Mouse (Mus musculus): ENCODE measurements around the gene Rspo3.
A peak's percentile ranks its signal among the peaks of the same experiment; 100 is the strongest.

Gene Rspo3

GRCm38 (mm10) chr10:29535546-29536260, at the start of gene Rspo3:
Rspo3 (minus strand) TSS chr10:29535867.
- peak; percentile 70 for DNase-seq (ENCODE audit: low spot score)

GRCm38 (mm10) chr10:29581940-29582339, 46.3 kb upstream of the Rspo3 start:
- no peak for DNase-seq (ENCODE audit: low spot score)

GRCm38 (mm10) chr10:29581476-29581875, 45.8 kb upstream of the Rspo3 start:
- DNase-seq (ENCODE audit: low spot score), result no peak

- DNase-seq (ENCODE audit: low spot score), result no peak
Observed at GRCm38 (mm10) chr10:29555983-29556382, 20.3 kb upstream of the Rspo3 start.

- no peak for DNase-seq (ENCODE audit: low spot score)
Observed at GRCm38 (mm10) chr10:29554365-29554764, 18.7 kb upstream of the Rspo3 start.

DNA sequence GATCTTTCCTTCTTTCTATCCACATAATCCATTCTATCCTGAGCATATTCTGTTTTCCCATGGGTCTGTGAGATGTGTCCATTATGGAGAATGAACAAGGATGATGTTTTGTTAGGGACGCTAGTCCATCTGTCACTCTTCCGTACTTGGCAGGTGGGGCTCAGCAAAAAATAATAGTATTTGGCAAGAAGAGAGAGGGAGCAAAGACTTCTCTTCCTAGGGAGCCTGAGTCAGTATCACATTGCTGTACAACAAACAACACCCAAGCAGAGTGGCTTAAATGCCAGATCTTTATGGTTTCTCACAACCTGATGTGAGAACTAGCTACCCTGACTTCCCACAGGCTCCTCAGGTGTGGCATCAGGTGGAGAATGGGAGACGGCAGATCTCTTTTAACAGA, 7.3 kb upstream of the Rspo3 start:
- no peak for DNase-seq (ENCODE audit: low spot score)

DNA sequence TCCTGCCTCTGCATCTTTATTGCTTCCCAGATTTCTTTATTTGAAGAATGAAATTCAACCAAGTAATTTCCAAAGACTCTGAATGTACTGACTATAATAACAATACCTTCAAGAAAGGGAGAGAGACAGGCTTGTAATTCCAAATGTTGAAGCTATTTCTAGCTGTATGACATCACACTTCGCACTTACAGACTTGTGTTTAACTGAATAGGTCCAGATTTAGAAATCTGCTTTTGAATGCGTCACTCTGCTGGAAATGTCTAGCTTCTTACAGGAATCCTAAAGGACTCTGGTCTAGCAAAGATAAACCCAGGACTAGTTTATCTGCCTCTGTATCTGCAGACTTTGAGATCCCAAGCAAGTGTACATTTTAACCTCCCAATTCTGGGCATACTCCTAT, 3.8 kb upstream of the Rspo3 start:
- no peak for DNase-seq (ENCODE audit: low spot score)

DNA sequence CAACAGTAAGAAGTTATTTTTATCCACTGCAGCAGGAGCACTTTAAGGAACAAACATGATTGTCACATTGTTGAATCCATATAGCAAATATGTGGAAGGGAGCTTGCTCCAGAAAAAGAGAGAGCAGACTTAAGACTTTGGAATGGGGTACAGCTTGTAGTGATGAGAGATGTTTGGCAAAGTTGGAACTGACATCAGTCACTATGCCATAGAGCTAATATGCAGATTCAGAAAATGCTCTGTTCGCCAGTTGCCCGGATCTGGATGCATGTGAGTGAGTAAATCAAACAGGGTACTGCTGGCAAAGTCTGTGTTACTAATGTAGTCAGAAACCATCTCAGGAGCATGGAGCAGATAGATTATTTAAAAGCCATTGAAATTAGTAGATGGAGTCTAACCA, 3.1 kb upstream of the Rspo3 start:
- no peak for DNase-seq (ENCODE audit: low spot score)

DNA sequence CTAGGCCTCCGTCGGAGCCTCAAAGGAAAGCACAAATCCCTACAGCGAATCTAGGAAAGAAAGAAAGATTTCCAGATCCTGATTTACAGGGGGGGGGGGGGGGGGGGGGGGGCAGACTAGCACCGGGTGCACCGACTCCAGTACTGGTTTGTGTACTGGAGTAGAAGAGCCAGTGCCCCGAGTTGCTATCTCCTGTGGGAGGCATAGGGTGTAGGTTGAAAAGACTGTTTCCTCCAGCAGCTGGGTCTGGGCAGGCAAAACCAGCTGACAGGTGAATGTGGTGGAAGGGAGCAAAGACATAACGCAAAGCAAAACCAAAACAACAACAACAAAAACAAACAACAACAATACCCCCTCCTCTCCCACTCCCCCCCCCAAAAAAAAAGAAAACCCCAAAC, 838 bp downstream of the Rspo3 start:
- DNase-seq (ENCODE audit: low spot score), result no peak

DNA sequence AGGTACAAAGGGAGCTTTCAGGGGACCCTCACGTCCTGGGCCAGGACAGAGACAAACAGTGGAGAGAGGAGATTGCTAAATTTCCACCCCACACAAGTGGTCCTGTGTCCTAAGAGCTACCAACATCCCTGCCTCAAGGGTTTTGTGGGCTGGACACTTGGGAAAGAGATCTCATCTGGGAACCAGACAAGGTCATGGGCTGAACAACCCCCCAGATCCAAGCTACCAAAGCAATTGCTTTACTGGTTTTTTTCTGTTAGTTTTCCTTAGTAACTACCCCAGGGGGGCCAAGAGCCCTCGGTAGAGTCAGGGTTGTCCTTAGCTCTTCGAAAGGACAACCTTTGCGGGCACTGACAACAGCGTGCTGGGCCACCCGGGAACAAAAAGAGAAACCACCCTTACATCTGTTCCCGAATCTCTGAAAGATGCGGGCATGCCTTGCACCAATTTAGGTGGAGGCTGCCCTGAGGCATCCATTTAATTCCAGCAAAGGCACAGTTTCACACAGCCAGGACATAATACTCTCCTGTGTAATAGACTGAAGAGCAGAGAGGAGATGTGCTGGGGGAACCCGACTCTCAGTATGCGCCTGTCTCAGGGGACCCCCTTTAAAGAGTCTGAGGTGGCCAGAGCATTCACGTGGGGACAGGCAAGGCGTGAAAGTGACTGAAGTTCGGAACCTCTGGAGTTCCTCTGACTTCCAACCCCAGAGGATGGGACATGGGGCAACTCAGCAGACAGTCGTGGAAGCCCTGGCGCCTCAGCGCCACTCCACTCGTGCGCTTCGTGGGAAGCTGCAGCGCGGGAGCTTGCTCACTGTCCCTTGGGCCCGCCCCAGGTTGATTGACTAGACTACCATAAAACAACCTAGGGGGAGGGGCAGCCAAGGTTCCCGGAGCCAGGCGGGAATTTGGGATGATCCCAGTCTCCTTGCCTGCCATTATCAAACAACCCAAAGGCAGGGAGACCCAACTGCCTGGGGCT, 1.5 kb downstream of the Rspo3 start:
- peak; percentile 53 for DNase-seq (ENCODE audit: low spot score)

DNA sequence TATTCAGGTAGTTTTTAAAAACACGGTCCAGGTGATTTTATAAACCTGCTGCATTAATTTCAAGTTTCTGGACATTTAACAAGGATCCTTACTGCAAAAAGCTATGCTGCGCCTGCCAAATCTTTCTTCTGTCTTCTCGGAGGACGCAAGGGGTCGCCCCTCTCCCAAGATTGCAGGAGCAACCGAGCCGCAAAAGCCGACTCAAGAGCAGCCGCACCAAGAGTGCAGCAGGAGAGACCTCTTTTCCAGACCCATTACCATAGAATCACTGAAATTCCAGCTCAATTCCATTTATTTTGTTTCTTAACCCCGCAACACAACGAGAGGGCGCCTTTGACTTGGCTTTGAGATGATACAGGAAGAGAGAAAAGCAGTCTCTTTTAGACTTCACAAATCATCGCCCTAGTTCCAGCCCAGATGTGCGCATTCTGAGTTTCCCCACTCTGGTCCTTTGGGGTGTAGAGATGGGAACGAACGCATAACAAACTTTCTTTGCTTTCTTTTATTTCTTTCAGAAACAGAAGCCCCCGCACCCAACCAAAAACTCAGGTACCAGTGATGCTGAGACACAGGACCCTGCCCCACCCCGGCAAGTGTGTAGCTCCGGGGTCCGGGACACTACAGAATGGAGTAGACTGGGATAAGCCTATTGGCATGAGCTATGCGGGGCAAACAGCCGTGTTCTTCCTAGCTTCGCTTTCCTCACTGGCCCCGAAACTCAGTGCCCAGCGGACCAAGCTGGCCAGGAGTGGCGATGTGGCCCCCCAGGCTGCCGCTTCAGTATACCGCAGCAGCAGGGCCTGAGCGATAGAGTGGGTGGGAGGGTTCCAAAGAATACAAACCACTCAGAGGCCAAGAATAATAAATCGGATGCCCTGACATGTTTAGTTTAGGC, 2.6 kb downstream of the Rspo3 start:
- peak; percentile 94 for DNase-seq (ENCODE audit: low spot score)

GRCm38 (mm10) chr10:29513563-29513962, 22.1 kb downstream of the Rspo3 start:
- DNase-seq (ENCODE audit: low spot score), result no peak

GRCm38 (mm10) chr10:29508167-29508566, 27.5 kb downstream of the Rspo3 start:
- peak; percentile 35 for DNase-seq (ENCODE audit: low spot score)

DNA sequence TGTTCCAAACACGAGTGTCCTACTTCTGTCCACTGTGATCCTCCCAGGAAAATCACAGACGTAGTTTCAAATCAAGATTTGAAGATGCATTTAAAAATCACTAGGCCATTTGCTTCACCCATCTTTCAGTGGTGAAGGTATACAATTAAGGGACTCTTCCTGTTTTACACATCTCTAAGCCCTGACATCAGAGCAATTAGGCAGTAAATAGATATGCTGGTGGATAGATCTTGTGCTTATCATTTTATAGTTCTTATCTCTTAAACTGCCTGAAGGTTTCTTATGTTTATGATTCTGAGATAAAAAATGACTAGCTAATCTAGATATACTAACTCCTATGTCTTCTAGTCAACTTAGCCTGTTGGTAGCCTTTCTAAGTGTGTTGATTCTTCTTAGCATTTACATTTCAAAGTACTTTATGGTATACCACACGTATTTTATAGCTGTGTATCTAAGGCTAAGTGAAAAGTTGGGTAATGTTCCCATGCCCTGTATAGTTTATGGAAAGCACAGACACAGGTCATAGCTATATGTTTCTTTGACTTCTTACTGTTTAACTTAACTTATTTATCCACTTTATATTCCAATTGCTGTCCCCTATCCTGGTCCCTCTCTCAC, 38.4 kb downstream of the Rspo3 start:
- no peak for DNase-seq (ENCODE audit: low spot score)

DNA sequence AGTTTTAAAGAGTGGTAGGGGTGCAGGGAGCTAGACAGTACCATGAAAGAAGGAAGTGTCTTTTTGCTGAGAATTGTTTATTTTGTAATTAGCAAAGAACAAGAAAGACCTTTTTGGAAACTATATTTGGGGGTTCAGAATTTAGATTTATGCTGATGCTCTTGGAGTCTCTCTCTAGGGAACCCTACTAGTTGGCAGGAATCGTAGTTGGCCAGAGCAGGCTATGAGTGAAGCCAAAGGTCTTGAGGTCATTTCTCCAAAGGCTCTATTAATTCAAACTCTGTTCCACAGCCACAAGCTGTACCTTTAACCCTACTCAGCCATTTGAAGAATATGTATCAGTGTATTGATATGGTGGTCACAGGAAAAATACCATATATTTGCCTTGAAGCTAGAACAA, 41.7 kb downstream of the Rspo3 start:
- no peak for DNase-seq (ENCODE audit: low spot score)

GRCm38 (mm10) chr10:29480945-29481344, 54.7 kb downstream of the Rspo3 start:
- DNase-seq (ENCODE audit: low spot score), result no peak

- no peak for DNase-seq (ENCODE audit: low spot score)
Observed at GRCm38 (mm10) chr10:29479401-29479800, 56.3 kb downstream of the Rspo3 start.

DNA sequence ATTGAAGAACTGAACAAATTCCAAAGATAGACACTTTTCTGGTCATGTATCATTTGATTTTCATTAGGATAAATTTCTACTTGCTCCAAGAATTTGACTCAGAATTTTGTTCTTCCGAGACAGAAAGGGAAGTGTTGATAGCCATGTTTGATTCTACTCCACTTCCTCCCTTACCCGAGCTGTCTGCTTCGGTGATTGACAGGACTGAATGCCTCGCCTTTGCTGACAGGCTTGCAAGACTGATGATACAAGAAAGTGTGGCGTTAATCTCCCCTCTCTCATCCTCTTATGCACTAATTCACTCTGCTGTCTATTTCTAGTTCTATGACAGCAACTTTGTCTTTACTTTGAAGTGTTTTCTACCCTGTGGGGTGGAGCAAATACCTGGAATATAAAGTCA, 65.2 kb downstream of the Rspo3 start:
- DNase-seq (ENCODE audit: low spot score), result no peak

DNA sequence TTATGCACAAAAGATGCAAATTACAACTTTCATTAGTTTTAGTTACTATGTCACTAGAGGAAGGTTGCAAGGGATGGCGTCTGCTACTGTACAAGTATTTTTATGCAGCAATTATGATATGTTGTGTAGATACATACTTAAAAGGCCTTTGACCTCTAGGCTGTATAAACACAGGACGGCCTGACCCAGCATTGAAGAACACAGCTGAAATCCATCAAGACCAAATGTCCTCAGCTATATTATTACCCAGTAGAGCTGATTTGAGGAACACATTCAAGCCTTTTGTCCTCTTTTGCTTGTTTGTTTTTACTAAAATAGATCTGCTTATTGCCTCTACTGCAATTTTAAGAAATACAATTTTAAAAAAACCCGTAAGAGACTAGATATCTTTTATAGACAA, 75.6 kb downstream of the Rspo3 start:
- no peak for DNase-seq (ENCODE audit: low spot score)

DNA sequence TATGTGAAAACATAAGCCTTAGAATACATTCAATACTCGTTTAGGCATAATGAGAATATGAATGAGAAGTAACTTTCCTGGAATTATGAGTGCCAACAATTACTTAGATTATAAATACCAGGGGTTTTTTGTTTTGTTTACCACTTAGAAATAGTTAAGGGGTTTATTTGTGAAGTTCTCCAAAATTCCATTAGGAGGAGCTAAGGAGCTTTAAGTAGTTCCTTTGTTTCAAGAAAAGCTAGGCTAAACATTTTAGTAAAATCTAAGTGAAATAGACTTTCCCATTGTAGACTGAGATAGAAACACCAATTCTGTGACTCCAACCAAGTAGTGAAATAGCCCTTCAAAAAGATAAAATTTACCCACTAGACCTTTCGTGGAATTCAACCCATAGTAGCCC, 76.0 kb downstream of the Rspo3 start:
- DNase-seq (ENCODE audit: low spot score), result no peak

- no peak for DNase-seq (ENCODE audit: low spot score)
Observed at GRCm38 (mm10) chr10:29445076-29445475, 90.6 kb downstream of the Rspo3 start.

- DNase-seq (ENCODE audit: low spot score), result no peak
Observed at GRCm38 (mm10) chr10:29441297-29441696, 94.4 kb downstream of the Rspo3 start.

Data from embryo, embryonic 10 days (tissue).